Mouse (Mus musculus): ENCODE measurements at regions not wholly inside any gene's neighbourhood (a gene's known extent, or its start where the extent isn't known, plus 50 kb on each side); places are given as distances from the start of the nearest gene placed in this dataset.
"Not testable (repeated sequence)": the region's sequence is repeated elsewhere in the genome, so short reads cannot be mapped to it uniquely, and the experiment has no call there.

DNA sequence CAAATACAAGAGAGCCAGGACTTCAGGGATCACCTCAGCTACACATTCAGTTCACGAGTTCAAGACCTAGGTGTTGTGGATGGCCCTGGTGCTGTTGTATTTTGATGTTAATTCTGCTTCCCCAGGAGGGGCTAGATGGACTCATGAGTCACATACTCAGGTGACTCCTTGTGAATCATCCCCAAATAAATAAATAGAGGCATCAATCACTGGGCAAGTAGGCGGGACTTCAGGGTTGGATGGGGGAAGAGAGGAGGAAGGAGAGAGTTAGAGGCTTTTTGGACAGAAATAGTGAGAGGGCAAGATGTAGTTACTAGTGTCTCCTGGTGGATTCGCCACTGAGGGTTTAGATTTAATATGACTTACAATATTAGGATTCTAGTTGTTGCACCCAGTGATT, 266.7 kb downstream of the Lpin1 start:
- TF ChIP-seq CTCF (IDR thresholded peaks at IDR 0.05; ENCODE audit: borderline replicate concordance, insufficient read depth, low read length): no peak
- TF ChIP-seq POLR2A (IDR thresholded peaks at IDR 0.05; ENCODE audit: low read depth, low read length): no peak
- Histone ChIP-seq H3K4me1 (ENCODE audit: control insufficient read depth, insufficient read depth, low read length) (no peaks in the 10 kb centered on the region), H3K4me3 (ENCODE audit: insufficient read depth, low read length) (no peak overlapping the region), H3K27ac (ENCODE audit: insufficient read depth, low read length) (no peak overlapping the region)

DNA sequence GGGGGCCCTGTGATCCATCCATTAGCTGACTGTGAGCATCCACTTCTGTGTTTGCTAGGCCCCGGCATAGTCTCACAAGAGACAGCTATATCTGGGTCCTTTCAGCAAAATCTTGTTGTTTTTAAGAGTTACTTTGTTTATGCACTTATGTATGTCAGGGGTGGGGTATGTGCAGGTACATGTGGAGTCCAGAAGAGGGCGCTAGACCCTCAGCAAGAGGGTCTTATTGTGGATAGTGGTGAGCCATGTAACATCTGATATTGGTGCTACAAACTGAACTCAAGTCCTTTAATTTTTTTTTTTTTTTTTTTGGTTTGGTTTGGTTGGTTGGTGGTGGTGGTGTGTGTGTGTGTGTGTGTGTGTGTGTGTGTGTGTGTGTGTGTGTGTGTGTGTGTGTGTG, 268.7 kb downstream of the Lpin1 start:
- not testable (repeated sequence) for H3K27ac ChIP-seq (ENCODE audit: insufficient read depth, low read length); H3K4me3 ChIP-seq (ENCODE audit: insufficient read depth, low read length); H3K4me1 ChIP-seq (ENCODE audit: control insufficient read depth, insufficient read depth, low read length)

DNA sequence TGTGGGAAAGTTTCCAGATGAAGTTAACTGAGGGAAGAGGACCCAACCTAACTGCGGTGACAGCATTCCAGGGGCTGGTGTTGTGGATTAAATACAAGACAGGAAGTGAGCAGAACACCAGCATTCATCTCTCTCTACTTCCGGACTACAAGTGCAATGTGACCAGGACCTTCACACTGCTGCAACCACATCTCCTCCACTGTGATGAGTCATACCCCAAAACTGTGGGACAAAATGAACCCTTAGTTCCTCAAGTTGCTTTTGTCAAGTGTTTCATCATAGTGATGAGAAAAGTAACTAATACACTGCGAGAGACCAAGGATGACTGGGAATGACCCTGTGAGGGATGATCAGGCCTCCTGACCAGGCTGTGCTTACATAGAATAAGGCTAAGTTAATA, 279.3 kb downstream of the Lpin1 start:
- Histone ChIP-seq H3K27ac (ENCODE audit: insufficient read depth, low read length) (no peak overlapping the region), H3K4me1 (ENCODE audit: control insufficient read depth, insufficient read depth, low read length) (no peaks in the 10 kb centered on the region), H3K4me3 (ENCODE audit: insufficient read depth, low read length) (no peak overlapping the region)
- TF ChIP-seq CTCF (IDR thresholded peaks at IDR 0.05; ENCODE audit: borderline replicate concordance, insufficient read depth, low read length) (no peak), POLR2A (IDR thresholded peaks at IDR 0.05; ENCODE audit: low read depth, low read length) (no peak)

DNA sequence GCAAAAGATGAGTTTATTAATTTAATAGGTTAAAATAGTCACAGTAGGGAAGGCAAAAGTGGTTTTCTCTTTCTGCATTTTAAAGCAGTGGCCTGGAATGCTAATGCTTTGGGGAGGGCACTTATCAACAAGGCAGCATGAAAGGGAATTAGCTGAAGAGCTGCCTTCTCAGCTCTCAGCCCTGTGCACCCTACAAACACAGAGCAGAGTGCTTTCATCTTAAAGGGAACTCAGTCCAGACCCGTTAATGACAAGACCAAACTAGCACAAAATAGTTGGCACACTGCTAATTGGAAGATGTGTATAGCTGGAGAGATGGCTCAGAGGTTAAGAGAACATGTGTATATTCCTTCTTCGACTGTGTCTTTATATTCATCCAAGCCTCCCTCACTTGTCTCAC, 281.6 kb downstream of the Lpin1 start:
- TF ChIP-seq POLR2A (IDR thresholded peaks at IDR 0.05; ENCODE audit: low read depth, low read length) (no peak), CTCF (IDR thresholded peaks at IDR 0.05; ENCODE audit: borderline replicate concordance, insufficient read depth, low read length) (no peak)
- Histone ChIP-seq H3K4me1 (ENCODE audit: control insufficient read depth, insufficient read depth, low read length) (peaks cover 2% of the 10 kb centered on the region; the same call in 1 of the 2 replicates), H3K27ac (ENCODE audit: insufficient read depth, low read length) (no peak overlapping the region), H3K4me3 (ENCODE audit: insufficient read depth, low read length) (no peak overlapping the region)

DNA sequence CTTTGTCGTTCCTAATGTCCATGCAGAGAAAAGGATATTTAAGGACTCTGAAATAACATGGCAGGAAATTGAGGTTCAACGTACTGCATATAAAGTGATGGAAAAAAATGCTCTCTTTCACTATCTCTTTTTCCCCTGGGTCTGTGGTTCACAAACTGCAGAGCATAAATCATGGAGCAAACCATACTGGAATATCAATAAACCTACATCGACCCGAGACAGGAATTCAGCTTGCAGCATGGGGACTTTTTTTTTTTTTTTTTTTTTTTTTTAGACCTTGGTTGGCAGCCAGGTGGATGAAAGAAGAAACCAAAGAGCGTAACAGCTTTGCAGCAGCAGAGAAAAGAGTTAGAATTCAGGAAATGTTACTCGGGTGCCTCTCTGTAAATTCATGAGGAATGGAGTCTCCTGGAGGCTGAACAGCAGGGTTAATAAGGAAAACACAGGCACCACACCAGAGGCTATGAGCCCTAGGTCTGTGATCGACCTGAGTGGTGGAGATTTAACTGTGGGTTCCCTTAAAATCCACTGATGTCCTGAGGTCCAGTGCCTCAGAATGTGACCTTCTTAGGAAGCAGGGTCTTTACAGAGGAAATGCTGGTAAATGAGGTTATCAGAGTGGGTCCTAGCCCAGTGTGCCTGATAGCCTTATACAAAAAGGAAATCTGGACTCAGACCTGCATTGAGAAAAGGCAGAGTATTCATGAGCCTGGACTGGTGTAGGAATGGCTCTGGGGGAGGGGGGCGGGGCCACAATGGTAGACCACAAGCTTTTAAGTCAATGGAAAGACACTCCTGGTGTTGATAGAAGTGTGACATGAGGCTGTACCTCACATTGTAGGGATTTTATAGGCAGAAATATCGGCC, 290.0 kb downstream of the Lpin1 start:
- peaks cover 2% of the 10 kb centered on the region; the same call in 1 of the 2 replicates for H3K4me1 ChIP-seq (ENCODE audit: control insufficient read depth, insufficient read depth, low read length)
- H3K27ac ChIP-seq (ENCODE audit: insufficient read depth, low read length): peak overlapping the region; percentile 36; the same call in 1 of the 2 replicates
- no peak overlapping the region for H3K4me3 ChIP-seq (ENCODE audit: insufficient read depth, low read length)
- TF ChIP-seq POLR2A (IDR thresholded peaks at IDR 0.05; ENCODE audit: low read depth, low read length): no peak
- TF ChIP-seq CTCF (IDR thresholded peaks at IDR 0.05; ENCODE audit: borderline replicate concordance, insufficient read depth, low read length): no peak

DNA sequence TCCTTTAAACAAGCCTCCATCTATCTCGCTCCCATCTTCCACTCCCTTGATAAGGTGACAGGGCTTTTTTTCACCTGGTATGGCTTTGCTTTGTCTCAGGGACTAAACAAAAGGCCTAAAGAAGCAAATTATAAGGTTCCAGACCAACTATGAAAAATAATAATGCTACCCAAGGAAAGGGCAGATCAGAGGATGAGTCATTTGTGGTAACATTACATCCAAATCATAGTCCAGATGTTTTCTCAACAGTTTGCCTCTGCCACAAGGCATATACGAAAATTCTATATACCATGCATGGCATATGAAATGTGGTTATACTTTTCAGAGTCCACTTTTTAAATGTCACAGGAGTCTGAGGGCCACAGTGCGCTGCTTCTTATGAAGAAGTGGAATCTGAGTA, 302.7 kb downstream of the Lpin1 start:
- Histone ChIP-seq H3K27ac (ENCODE audit: insufficient read depth, low read length) (no peak overlapping the region; the same call in 1 of the 2 replicates), H3K4me1 (ENCODE audit: control insufficient read depth, insufficient read depth, low read length) (peaks cover 4% of the 10 kb centered on the region), H3K4me3 (ENCODE audit: insufficient read depth, low read length) (no peak overlapping the region)
- no peak for TF ChIP-seq POLR2A (IDR thresholded peaks at IDR 0.05; ENCODE audit: low read depth, low read length)
- no peak for TF ChIP-seq CTCF (IDR thresholded peaks at IDR 0.05; ENCODE audit: borderline replicate concordance, insufficient read depth, low read length)

DNA sequence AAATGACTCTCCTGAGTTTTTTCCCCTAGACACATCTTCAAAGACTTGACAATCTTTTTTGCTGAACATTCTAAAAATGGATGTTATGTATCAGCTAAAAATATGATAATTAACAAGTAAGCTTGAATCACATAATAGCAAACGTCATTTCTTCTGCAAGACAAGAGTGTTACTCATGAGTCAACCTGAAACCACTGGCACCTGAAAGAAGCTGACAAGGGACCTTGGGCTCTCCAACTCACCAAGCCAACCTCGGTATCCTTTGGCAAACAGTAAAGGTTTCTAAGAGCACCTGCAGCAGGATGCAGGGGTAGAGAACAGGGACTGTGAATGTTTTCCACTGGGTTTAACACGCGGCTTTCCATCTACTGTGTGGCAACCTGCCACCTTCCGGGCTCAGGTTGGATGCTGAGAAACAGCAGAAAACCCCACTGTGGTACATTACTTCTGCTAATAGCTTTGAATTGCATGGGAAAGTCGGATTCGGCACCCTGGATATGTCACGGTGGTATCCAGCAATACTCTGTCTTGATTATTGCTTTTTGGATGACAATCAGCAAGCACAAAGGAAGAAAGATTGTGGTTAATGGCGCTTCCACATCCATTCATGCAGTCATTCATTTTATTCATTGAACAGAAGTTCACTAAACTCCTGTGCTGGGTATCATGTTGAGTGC, 305.9 kb downstream of the Lpin1 start:
- Histone ChIP-seq H3K4me3 (ENCODE audit: insufficient read depth, low read length) (no peak overlapping the region), H3K4me1 (ENCODE audit: control insufficient read depth, insufficient read depth, low read length) (peaks cover 4% of the 10 kb centered on the region)
- TF ChIP-seq POLR2A (IDR thresholded peaks at IDR 0.05; ENCODE audit: low read depth, low read length): no peak
- TF ChIP-seq CTCF (IDR thresholded peaks at IDR 0.05; ENCODE audit: borderline replicate concordance, insufficient read depth, low read length): no peak

DNA sequence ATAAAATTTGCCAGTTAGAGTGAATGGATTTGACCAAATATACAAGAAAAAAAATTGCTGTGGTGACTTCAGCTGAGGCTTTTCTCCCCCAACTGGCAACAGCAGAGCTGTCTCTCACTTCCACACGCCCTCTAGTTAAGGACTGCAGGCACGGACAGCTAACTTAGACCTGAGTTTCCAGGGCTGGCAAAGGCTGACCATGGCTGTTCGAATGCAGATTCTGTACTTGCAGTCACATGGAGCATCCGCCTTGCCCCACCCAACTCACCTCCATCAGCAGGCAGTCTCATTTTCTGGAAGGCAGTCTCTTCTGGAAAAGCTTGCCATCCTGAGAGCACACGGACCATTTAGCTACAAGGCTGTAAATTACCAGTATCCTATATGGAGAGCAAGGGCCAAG, 325.7 kb downstream of the Lpin1 start:
- no peaks in the 10 kb centered on the region; the same call in 1 of the 2 replicates for H3K4me1 ChIP-seq (ENCODE audit: control insufficient read depth, insufficient read depth, low read length)
- TF ChIP-seq CTCF (IDR thresholded peaks at IDR 0.05; ENCODE audit: borderline replicate concordance, insufficient read depth, low read length): no peak
- TF ChIP-seq POLR2A (IDR thresholded peaks at IDR 0.05; ENCODE audit: low read depth, low read length): no peak
- H3K4me3 ChIP-seq (ENCODE audit: insufficient read depth, low read length): no peak overlapping the region
- H3K27ac ChIP-seq (ENCODE audit: insufficient read depth, low read length): no peak overlapping the region

More for the DNA sequence above, 305.9 kb downstream of the Lpin1 start:
- H3K27ac ChIP-seq (ENCODE audit: insufficient read depth, low read length): no peak overlapping the region

DNA sequence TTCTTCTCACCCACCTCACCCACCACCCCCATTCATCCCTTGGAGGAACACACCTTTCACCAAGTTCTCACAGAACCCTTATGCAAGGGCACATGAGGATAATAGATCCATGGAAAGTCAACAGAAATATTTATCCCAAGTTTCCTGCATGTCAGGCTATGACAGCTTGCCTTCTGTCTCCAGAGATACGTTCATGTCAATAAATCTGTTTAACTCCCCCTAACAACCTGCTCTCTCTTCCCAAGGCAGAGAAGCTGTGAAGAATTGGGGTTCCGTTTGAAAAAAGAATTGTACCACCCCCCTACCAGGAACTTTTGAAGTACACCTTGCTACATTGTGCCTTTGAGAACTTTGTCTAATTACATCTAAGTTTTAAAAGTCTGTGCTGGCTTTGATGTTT, 331.6 kb downstream of the Lpin1 start:
- H3K27ac ChIP-seq (ENCODE audit: insufficient read depth, low read length): no peak overlapping the region
- TF ChIP-seq POLR2A (IDR thresholded peaks at IDR 0.05; ENCODE audit: low read depth, low read length) (no peak), CTCF (IDR thresholded peaks at IDR 0.05; ENCODE audit: borderline replicate concordance, insufficient read depth, low read length) (no peak)
- H3K4me3 ChIP-seq (ENCODE audit: insufficient read depth, low read length): no peak overlapping the region
- H3K4me1 ChIP-seq (ENCODE audit: control insufficient read depth, insufficient read depth, low read length): no peaks in the 10 kb centered on the region; the same call in 1 of the 2 replicates
